Mouse (Mus musculus): ENCODE results near the gene Ing2. TPM values are rescaled to one million over a fixed set of nuclear protein-coding genes. Genes with fewer than 3 reads are reported as not detected.

Gene Ing2
- polyA plus RNA-seq, 1 experiment from 2014 or later, result 10.4 TPM

DNA sequence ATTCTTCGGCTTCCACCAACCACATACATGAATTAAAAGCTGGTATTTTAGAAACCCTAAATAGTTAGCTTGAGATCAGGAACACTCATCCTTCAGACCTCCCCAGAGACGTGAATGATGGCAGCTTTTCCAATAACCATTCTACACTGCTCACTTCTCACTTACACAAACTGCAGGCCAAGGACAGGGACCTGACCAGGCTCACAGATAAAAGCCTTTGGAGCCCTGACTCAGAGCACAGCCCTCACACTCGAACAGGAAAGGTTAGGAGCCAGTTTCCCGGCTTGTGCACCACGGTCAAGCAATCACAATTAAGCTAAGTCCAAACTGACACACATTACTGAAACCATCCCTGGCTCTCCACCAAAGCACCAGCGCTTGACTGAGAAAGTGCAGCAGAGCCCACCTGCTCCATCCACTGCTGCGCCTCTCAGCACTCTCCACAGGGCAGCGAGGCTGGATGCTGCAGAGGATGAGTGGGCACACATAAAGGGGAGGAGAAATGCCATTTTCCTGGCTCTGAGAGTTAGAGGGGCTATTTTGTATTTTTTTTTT lies 11.0 kb downstream of the Ing2 start:
- ATAC-seq (replicated peaks; ENCODE audit: insufficient number of reproducible peaks, low FRiP score, low TSS enrichment), result no peak
- 79% methylated on average over 8 of the region's 8 CpGs for WGBS (ENCODE audit: insufficient replicate concordance)
- Histone ChIP-seq H3K4me3 (ENCODE audit: low read depth, low read length) (no peak overlapping the region), H3K27ac (ENCODE audit: low read depth, low read length) (no peak overlapping the region), H3K9ac (ENCODE audit: low read depth, low read length) (no peak overlapping the region), H3K4me2 (no peak overlapping the region), H3K27me3 (ENCODE audit: control insufficient read depth, insufficient read depth, low read length) (no peaks in the 10 kb centered on the region), H3K36me3 (ENCODE audit: control insufficient read depth, insufficient read depth, low read length) (0 out of 2 replicates have a peak, but pooled peaks cover 10% of the 10 kb centered on the region), H3K4me1 (ENCODE audit: control insufficient read depth, insufficient read depth, low read length) (no peaks in the 10 kb centered on the region), H3K9me3 (replicated peaks; ENCODE audit: control insufficient read depth, low read length) (no peaks in the 10 kb centered on the region)

GRCm38 (mm10) chr8:47663201-47663600 lies 12.2 kb downstream of the Ing2 start:
- H3K4me1 ChIP-seq (ENCODE audit: control insufficient read depth, insufficient read depth, low read length), result no peaks in the 10 kb centered on the region
- no peak for ATAC-seq (replicated peaks; ENCODE audit: insufficient number of reproducible peaks, low FRiP score, low TSS enrichment)
- H3K27me3 ChIP-seq (ENCODE audit: control insufficient read depth, insufficient read depth, low read length), result no peaks in the 10 kb centered on the region
- H3K4me2 ChIP-seq, result no peak overlapping the region
- no peak overlapping the region for H3K4me3 ChIP-seq (ENCODE audit: low read depth, low read length)
- no peak overlapping the region for H3K27ac ChIP-seq (ENCODE audit: low read depth, low read length)
- WGBS (ENCODE audit: insufficient replicate concordance), result 82% methylated on average over 5 of the region's 5 CpGs
- 0 out of 2 replicates have a peak, but pooled peaks cover 4% of the 10 kb centered on the region for H3K36me3 ChIP-seq (ENCODE audit: control insufficient read depth, insufficient read depth, low read length)
- no peaks in the 10 kb centered on the region for H3K9me3 ChIP-seq (replicated peaks; ENCODE audit: control insufficient read depth, low read length)
- H3K9ac ChIP-seq (ENCODE audit: low read depth, low read length), result no peak overlapping the region

- no peak overlapping the region for H3K4me3 ChIP-seq (ENCODE audit: low read depth, low read length)
- no peaks in the 10 kb centered on the region for H3K36me3 ChIP-seq (ENCODE audit: control insufficient read depth, insufficient read depth, low read length)
- no peak overlapping the region for H3K4me2 ChIP-seq
- no peaks in the 10 kb centered on the region for H3K9me3 ChIP-seq (replicated peaks; ENCODE audit: control insufficient read depth, low read length)
- no peaks in the 10 kb centered on the region for H3K27me3 ChIP-seq (ENCODE audit: control insufficient read depth, insufficient read depth, low read length)
- H3K9ac ChIP-seq (ENCODE audit: low read depth, low read length), result no peak overlapping the region
- 94% methylated on average over 5 of the region's 5 CpGs for WGBS (ENCODE audit: insufficient replicate concordance)
- no peak overlapping the region for H3K27ac ChIP-seq (ENCODE audit: low read depth, low read length)
- ATAC-seq (replicated peaks; ENCODE audit: insufficient number of reproducible peaks, low FRiP score, low TSS enrichment), result no peak
- H3K4me1 ChIP-seq (ENCODE audit: control insufficient read depth, insufficient read depth, low read length), result no peaks in the 10 kb centered on the region
Observed at GRCm38 (mm10) chr8:47662716-47663115, 12.6 kb downstream of the Ing2 start.

GRCm38 (mm10) chr8:47660394-47660793 lies 15.0 kb downstream of the Ing2 start:
- Histone ChIP-seq H3K9ac (ENCODE audit: low read depth, low read length) (no peak overlapping the region), H3K4me1 (ENCODE audit: control insufficient read depth, insufficient read depth, low read length) (no peaks in the 10 kb centered on the region), H3K4me3 (ENCODE audit: low read depth, low read length) (no peak overlapping the region), H3K9me3 (replicated peaks; ENCODE audit: control insufficient read depth, low read length) (no peaks in the 10 kb centered on the region), H3K27me3 (ENCODE audit: control insufficient read depth, insufficient read depth, low read length) (no peaks in the 10 kb centered on the region), H3K36me3 (ENCODE audit: control insufficient read depth, insufficient read depth, low read length) (no peaks in the 10 kb centered on the region), H3K27ac (ENCODE audit: low read depth, low read length) (no peak overlapping the region), H3K4me2 (no peak overlapping the region)
- 88% methylated on average over 7 of the region's 7 CpGs for WGBS (ENCODE audit: insufficient replicate concordance)
- ATAC-seq (replicated peaks; ENCODE audit: insufficient number of reproducible peaks, low FRiP score, low TSS enrichment), result no peak

DNA sequence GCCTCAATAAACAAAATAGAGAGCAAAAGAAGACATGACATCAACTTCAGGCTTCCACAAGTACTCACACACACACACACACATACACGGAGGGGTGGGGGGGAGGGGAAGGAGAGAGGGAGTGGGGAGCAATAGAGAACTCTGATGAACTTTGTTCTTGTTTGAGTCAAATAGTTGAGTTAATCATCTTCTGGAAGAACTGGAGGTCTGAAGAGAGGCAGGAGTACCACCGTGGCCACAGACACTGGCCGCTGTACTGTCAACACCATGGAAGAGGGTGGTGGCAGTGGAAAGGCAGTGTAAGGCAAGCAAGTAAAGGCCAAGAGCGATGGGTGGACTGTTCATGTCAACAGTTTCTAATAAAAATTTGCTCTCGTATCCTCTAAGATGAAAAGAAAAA lies 15.9 kb downstream of the Ing2 start:
- Histone ChIP-seq H3K36me3 (ENCODE audit: control insufficient read depth, insufficient read depth, low read length) (no peaks in the 10 kb centered on the region), H3K27me3 (ENCODE audit: control insufficient read depth, insufficient read depth, low read length) (no peaks in the 10 kb centered on the region), H3K4me3 (ENCODE audit: low read depth, low read length) (no peak overlapping the region), H3K4me1 (ENCODE audit: control insufficient read depth, insufficient read depth, low read length) (no peaks in the 10 kb centered on the region), H3K27ac (ENCODE audit: low read depth, low read length) (no peak overlapping the region), H3K4me2 (no peak overlapping the region), H3K9me3 (replicated peaks; ENCODE audit: control insufficient read depth, low read length) (no peaks in the 10 kb centered on the region), H3K9ac (ENCODE audit: low read depth, low read length) (no peak overlapping the region)
- 90% methylated on average over 4 of the region's 5 CpGs for WGBS (ENCODE audit: insufficient replicate concordance)
- no peak for ATAC-seq (replicated peaks; ENCODE audit: insufficient number of reproducible peaks, low FRiP score, low TSS enrichment)

DNA sequence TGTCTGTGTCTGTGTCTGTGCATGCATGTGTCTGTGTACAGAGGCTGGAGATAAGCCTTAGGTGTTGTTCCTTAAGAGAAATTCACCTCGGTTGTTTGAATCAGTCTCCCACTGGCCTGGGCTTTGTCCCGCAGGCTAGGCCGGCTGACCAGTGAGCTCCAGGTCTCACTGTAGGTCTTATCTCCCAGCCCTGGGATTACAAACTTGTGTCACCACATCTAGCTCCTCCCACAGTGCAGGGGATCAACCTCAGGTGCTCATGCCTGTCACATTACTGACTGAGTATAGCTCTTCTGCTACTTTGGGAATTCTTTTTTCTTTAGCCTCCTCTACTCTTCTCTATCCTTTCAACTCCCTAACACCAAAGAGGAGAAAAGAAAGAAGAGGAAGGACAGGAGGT lies 20.9 kb downstream of the Ing2 start:
- H3K9ac ChIP-seq (ENCODE audit: low read depth, low read length), result no peak overlapping the region
- WGBS (ENCODE audit: insufficient replicate concordance), result 29% methylated on average over 3 of the region's 3 CpGs
- H3K4me1 ChIP-seq (ENCODE audit: control insufficient read depth, insufficient read depth, low read length), result no peaks in the 10 kb centered on the region
- H3K27ac ChIP-seq (ENCODE audit: low read depth, low read length), result no peak overlapping the region
- no peak overlapping the region for H3K4me3 ChIP-seq (ENCODE audit: low read depth, low read length)
- no peaks in the 10 kb centered on the region for H3K27me3 ChIP-seq (ENCODE audit: control insufficient read depth, insufficient read depth, low read length)
- no peak overlapping the region for H3K4me2 ChIP-seq
- no peak for ATAC-seq (replicated peaks; ENCODE audit: insufficient number of reproducible peaks, low FRiP score, low TSS enrichment)
- no peaks in the 10 kb centered on the region for H3K9me3 ChIP-seq (replicated peaks; ENCODE audit: control insufficient read depth, low read length)
- no peaks in the 10 kb centered on the region for H3K36me3 ChIP-seq (ENCODE audit: control insufficient read depth, insufficient read depth, low read length)

DNA sequence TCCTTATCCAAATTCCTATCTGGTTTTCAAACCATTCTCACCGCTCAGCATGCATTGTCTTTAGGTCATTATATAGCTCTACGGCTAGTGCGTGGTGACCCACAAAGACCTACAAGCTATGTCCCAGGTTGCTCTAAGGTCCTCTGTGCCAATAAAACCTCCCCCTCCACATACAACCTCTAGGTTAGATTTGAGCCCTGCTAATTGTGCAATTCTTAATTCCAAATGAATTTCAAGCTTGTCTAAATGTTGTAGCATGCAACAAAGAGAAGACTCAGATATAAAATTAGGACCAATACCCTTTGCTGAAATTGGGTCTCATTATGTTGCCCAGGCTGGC lies 22.6 kb downstream of the Ing2 start:
- H3K4me2 ChIP-seq, result no peak overlapping the region
- no peak overlapping the region for H3K4me3 ChIP-seq (ENCODE audit: low read depth, low read length)
- no peaks in the 10 kb centered on the region for H3K36me3 ChIP-seq (ENCODE audit: control insufficient read depth, insufficient read depth, low read length)
- H3K9ac ChIP-seq (ENCODE audit: low read depth, low read length), result no peak overlapping the region
- H3K27ac ChIP-seq (ENCODE audit: low read depth, low read length), result no peak overlapping the region
- no peak for ATAC-seq (replicated peaks; ENCODE audit: insufficient number of reproducible peaks, low FRiP score, low TSS enrichment)
- H3K4me1 ChIP-seq (ENCODE audit: control insufficient read depth, insufficient read depth, low read length), result no peaks in the 10 kb centered on the region
- no peaks in the 10 kb centered on the region for H3K27me3 ChIP-seq (ENCODE audit: control insufficient read depth, insufficient read depth, low read length)
- H3K9me3 ChIP-seq (replicated peaks; ENCODE audit: control insufficient read depth, low read length), result no peaks in the 10 kb centered on the region
- WGBS (ENCODE audit: insufficient replicate concordance), result 76% methylated on average over 3 of the region's 3 CpGs

DNA sequence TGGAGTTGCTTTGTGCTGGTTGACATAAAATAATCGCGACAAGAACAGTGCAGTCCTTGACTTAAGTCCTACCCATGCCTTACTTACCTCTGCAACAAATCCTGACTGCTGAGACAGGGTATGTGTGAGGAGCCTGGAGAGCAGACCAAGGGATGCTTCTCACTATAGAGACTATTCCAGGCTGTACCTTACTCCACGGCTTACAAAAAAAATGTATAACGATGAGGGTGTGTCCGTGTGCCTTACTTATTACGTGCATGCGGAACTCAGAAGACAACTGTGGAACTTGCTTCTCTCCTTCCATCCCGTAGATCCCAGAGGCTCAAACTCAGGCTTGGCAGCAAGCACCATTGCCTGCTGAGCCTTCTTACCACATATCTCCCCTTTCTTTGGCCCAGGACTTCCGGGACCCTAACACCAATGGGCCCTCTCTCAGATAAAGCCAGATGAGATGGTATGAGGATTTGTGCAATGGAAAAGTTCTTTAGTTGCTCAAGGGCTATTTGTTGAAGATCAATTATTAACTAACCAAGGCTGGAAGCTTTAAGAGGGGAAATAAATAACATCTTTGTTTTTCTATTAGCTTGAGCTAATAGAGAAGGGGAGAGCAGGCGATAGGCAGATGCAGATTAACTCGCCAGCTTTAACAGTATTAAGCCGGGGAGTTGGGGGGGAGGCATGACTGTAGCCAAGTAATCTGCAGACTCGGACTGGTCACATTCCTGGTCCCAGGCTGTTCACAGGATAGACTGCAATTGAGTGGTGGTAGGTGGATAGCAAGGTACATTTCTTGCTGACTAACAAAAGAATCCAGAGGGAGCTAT lies 23.2 kb downstream of the Ing2 start:
- no peak for ATAC-seq (replicated peaks; ENCODE audit: insufficient number of reproducible peaks, low FRiP score, low TSS enrichment)
- Histone ChIP-seq H3K9me3 (replicated peaks; ENCODE audit: control insufficient read depth, low read length) (no peaks in the 10 kb centered on the region), H3K4me2 (no peak overlapping the region), H3K4me1 (ENCODE audit: control insufficient read depth, insufficient read depth, low read length) (no peaks in the 10 kb centered on the region), H3K9ac (ENCODE audit: low read depth, low read length) (no peak overlapping the region), H3K4me3 (ENCODE audit: low read depth, low read length) (no peak overlapping the region), H3K36me3 (ENCODE audit: control insufficient read depth, insufficient read depth, low read length) (no peaks in the 10 kb centered on the region), H3K27me3 (ENCODE audit: control insufficient read depth, insufficient read depth, low read length) (no peaks in the 10 kb centered on the region), H3K27ac (ENCODE audit: low read depth, low read length) (no peak overlapping the region)
- 82% methylated on average over 13 of the region's 13 CpGs for WGBS (ENCODE audit: insufficient replicate concordance)

GRCm38 (mm10) chr8:47650853-47651252 lies 24.5 kb downstream of the Ing2 start:
- no peaks in the 10 kb centered on the region for H3K9me3 ChIP-seq (replicated peaks; ENCODE audit: control insufficient read depth, low read length)
- H3K4me1 ChIP-seq (ENCODE audit: control insufficient read depth, insufficient read depth, low read length), result no peaks in the 10 kb centered on the region
- no peak for ATAC-seq (replicated peaks; ENCODE audit: insufficient number of reproducible peaks, low FRiP score, low TSS enrichment)
- WGBS (ENCODE audit: insufficient replicate concordance), result 43% methylated on average over 4 of the region's 4 CpGs
- no peaks in the 10 kb centered on the region for H3K36me3 ChIP-seq (ENCODE audit: control insufficient read depth, insufficient read depth, low read length)
- no peak overlapping the region for H3K4me2 ChIP-seq
- no peaks in the 10 kb centered on the region for H3K27me3 ChIP-seq (ENCODE audit: control insufficient read depth, insufficient read depth, low read length)
- H3K4me3 ChIP-seq (ENCODE audit: low read depth, low read length), result no peak overlapping the region
- no peak overlapping the region for H3K27ac ChIP-seq (ENCODE audit: low read depth, low read length)
- no peak overlapping the region for H3K9ac ChIP-seq (ENCODE audit: low read depth, low read length)
